Mouse (Mus musculus): ENCODE results near the gene Acyp1.
"Not testable (repeated sequence)": the region's sequence is repeated elsewhere in the genome, so short reads cannot be mapped to it uniquely, and the experiment has no call there.

The Acyp1 gene

GRCm38 (mm10) chr12:85284331-85284730 is 3.9 kb downstream of the Acyp1 start:
- DNase-seq (ENCODE audit: low read depth, low spot score): no peak

GRCm38 (mm10) chr12:85281756-85282155 is 6.5 kb downstream of the Acyp1 start:
- DNase-seq (ENCODE audit: low read depth, low spot score): not testable (repeated sequence)

GRCm38 (mm10) chr12:85280845-85281651 is 7.2 kb downstream of the Acyp1 start:
- no peak for DNase-seq (ENCODE audit: low read depth, low spot score)

- peak; percentile 97 for DNase-seq (ENCODE audit: low read depth, low spot score)
These were observed 8.0 kb downstream of the Acyp1 start for GRCm38 (mm10) chr12:85280105-85280844.

- peak; percentile 44 for DNase-seq (ENCODE audit: low read depth, low spot score)
These were observed 8.7 kb downstream of the Acyp1 start for GRCm38 (mm10) chr12:85279396-85280080.

GRCm38 (mm10) chr12:85278919-85279318 is 9.3 kb downstream of the Acyp1 start:
- no peak for DNase-seq (ENCODE audit: low read depth, low spot score)

GRCm38 (mm10) chr12:85276273-85276672 is 12.0 kb downstream of the Acyp1 start:
- DNase-seq (ENCODE audit: low read depth, low spot score): no peak

- no peak for DNase-seq (ENCODE audit: low read depth, low spot score)
These were observed 14.7 kb downstream of the Acyp1 start for GRCm38 (mm10) chr12:85273508-85273907.

GRCm38 (mm10) chr12:85271843-85272206 is 16.4 kb downstream of the Acyp1 start:
- DNase-seq (ENCODE audit: low read depth, low spot score): no peak

GRCm38 (mm10) chr12:85271132-85271842 is 17.0 kb downstream of the Acyp1 start:
- DNase-seq (ENCODE audit: low read depth, low spot score): no peak

GRCm38 (mm10) chr12:85270319-85270718 is 17.9 kb downstream of the Acyp1 start, which contains the start of gene Mlh3:
Gene Mlh3, minus strand, starts transcription at chr12:85270599.
- DNase-seq (ENCODE audit: low read depth, low spot score): peak; percentile 60

GRCm38 (mm10) chr12:85269821-85270220 is 18.4 kb downstream of the Acyp1 start:
- DNase-seq (ENCODE audit: low read depth, low spot score): no peak

- DNase-seq (ENCODE audit: low read depth, low spot score): no peak
These were observed 22.0 kb downstream of the Acyp1 start for GRCm38 (mm10) chr12:85266248-85266647.

GRCm38 (mm10) chr12:85264940-85265339 is 23.3 kb downstream of the Acyp1 start:
- DNase-seq (ENCODE audit: low read depth, low spot score): no peak

- DNase-seq (ENCODE audit: low read depth, low spot score): no peak
These were observed 23.7 kb downstream of the Acyp1 start for GRCm38 (mm10) chr12:85264531-85264930.

GRCm38 (mm10) chr12:85263190-85263589 is 25.0 kb downstream of the Acyp1 start:
- no peak for DNase-seq (ENCODE audit: low read depth, low spot score)

GRCm38 (mm10) chr12:85262489-85262888 is 25.7 kb downstream of the Acyp1 start:
- DNase-seq (ENCODE audit: low read depth, low spot score): no peak

- no peak for DNase-seq (ENCODE audit: low read depth, low spot score)
These were observed 31.1 kb downstream of the Acyp1 start for GRCm38 (mm10) chr12:85257008-85257639.

GRCm38 (mm10) chr12:85256074-85256751 is 32.0 kb downstream of the Acyp1 start:
- DNase-seq (ENCODE audit: low read depth, low spot score): no peak

GRCm38 (mm10) chr12:85252083-85252482 is 36.2 kb downstream of the Acyp1 start:
- DNase-seq (ENCODE audit: low read depth, low spot score): no peak

GRCm38 (mm10) chr12:85237553-85237952 is 50.7 kb downstream of the Acyp1 start:
- no peak for DNase-seq (ENCODE audit: low read depth, low spot score)
